Mouse (Mus musculus) left cerebral cortex, postnatal 25 days (tissue): ENCODE measurements around the gene Il4ra. TPM values are rescaled to one million over a fixed set of nuclear protein-coding genes. Genes with fewer than 3 reads are reported as not detected.

Source experiments
- DNase-seq, 2 experiments: peaks; one replicate each; pipeline ENCODE4 v3.0.0; 2022; ENCODE audit warnings: low spot score in 2 of 2, mixed read lengths in 1 of 2
- intact Hi-C: fragments of 180-260 bp; cut with DNase I; formaldehyde crosslinking; loops from one replicate; pipeline ENCODE4 v1.15.1; 2025
- total RNA-seq, 2 experiments: library from RNA; stranded (reverse); gene quantifications; 2 replicates each; pipeline ENCODE4 v1.2.3; 2021

Il4ra gene
- total RNA-seq, 2 experiments from 2014 or later: 6.1 to 7.1 TPM

- intact Hi-C loops: no loop called here
These were observed 63.5 kb downstream of the Il4ra start for GRCm38 (mm10) chr7:125615453-125615852.

DNA sequence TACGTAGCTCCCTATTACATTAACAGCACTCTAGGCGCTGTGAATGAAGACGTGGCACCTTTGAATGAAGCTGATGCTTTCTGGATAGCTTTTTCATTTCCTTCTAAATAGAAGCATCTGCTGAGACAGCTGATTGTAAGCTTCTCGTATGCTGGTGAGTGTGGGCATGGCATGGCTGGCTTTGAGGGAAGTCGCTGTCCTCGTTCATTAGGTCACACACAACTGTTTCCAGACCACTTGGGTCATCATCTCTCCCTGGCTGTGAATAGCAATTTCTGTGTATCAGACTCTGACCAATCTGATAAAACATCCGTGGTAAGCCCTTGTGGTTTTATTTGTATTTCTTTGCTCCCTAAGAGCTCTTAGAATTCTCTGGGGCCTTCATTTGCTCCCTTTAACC lies 66.1 kb downstream of the Il4ra start:
- intact Hi-C loops: no loop called here
- no peak for DNase-seq

More at GRCm38 (mm10) chr7:125615453-125615852, 63.5 kb downstream of the Il4ra start:
- DNase-seq: no peak

GRCm38 (mm10) chr7:125620077-125620476 lies 68.2 kb downstream of the Il4ra start:
- DNase-seq: no peak
- intact Hi-C loops: no loop called here

GRCm38 (mm10) chr7:125622741-125623685 lies 71.1 kb downstream of the Il4ra start:
- no peak for DNase-seq
- intact Hi-C loops: no loop called here

DNA sequence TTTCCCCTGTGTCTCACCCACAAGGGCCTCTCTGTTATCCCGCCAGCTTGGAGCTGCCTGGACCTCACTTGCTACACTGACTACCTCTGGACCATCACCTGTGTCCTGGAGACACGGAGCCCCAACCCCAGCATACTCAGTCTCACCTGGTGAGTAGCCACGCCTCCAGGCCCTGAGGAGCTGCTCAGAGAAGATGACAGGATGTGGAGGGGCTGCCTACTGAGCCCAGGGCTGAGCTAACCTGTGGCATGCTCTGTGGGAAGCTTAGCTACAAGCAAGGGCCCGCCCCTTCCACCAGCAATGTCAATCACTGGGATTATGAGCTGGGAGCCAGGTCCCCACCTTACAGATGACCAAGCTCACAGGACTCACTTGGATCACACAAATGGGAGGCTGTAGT lies 73.3 kb downstream of the Il4ra start:
- intact Hi-C loops: no loop called here
- DNase-seq: no peak

GRCm38 (mm10) chr7:125625829-125626228 lies 73.9 kb downstream of the Il4ra start:
- no peak for DNase-seq
- intact Hi-C loops: no loop called here

Other genes starting within 250 kb of the Il4ra start
- gene Kdm8, start 107.4 kb upstream of the Il4ra start, total RNA-seq: 1 to 10 TPM; 3.8 to 4.7 TPM
- 10 to 100 TPM; 12.8 to 13.4 TPM for gene Nsmce1, start 60.5 kb upstream of the Il4ra start, total RNA-seq
- gene Il21r, start 51.3 kb downstream of the Il4ra start, total RNA-seq: 1 to 10 TPM; 1.4 to 1.6 TPM
- 100 to 1,000 TPM in 1 of 2 experiments, 10 to 100 TPM in 1; 96.8 to 101 TPM for gene Gtf3c1, start 155.7 kb downstream of the Il4ra start, total RNA-seq
- gene D430042O09Rik, start 155.8 kb downstream of the Il4ra start, total RNA-seq: 10 to 100 TPM; 21.8 to 31.6 TPM